Mouse (Mus musculus): ENCODE measurements at regions not wholly inside any gene's neighbourhood (a gene's known extent, or its start where the extent isn't known, plus 50 kb on each side); places are given as distances from the start of the nearest gene placed in this dataset.

DNA sequence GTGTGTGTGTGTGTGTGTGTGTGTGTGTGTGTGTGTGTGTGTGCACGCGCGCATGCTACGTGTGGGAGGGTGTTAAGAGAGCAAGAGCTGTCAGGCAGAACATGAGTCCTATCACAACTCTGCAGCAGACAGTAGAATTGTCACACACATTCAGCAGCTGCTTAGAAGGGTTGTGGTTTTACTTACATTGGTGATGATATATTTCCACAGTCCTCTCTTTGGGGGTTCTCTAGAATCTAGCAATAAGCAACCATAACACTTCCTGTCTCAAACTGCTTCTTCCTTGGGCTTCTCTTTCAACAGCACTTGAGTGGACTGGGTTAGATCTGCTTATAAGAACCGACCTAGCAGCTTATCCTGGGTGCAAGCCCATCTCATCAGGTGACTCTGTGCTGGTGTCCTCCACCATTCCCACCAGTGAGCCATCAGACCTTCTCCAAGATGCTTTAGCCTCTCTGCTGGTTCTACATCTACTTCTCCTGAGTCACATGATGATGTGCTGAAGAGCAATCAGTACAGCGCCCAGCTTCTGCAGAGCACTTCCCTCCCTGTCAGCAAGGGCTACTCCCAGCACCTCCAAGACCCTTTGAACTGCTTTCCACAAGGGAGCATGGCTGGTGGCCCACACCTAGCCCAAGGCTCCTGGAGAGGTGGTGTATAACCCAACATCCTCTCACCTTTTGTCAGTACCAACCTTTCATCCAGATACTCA, 222.6 kb downstream of the Wdr11 start:
- no peak for DNase-seq (ENCODE audit: low spot score in 2 of 2)

DNA sequence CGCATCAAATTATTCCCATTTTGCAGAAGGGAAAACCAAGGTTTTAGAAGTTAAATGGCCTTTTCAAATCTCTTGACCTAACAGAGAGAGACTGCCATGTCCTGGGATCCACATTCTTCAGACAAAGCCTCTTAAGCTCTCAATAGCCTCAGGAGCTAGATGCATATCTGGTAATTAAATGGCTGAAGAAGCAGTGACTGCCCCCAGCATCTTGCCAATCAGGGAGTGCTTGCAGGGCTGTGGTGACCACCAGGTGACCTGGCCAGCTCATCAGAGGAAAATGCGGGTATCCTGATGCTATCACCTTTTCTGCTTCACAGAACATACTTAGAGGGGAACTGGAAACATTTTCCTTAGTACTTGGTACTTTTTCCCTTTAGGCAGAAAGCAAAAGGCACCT, 227.2 kb downstream of the Wdr11 start:
- no peak for DNase-seq (ENCODE audit: low spot score in 2 of 2)

DNA sequence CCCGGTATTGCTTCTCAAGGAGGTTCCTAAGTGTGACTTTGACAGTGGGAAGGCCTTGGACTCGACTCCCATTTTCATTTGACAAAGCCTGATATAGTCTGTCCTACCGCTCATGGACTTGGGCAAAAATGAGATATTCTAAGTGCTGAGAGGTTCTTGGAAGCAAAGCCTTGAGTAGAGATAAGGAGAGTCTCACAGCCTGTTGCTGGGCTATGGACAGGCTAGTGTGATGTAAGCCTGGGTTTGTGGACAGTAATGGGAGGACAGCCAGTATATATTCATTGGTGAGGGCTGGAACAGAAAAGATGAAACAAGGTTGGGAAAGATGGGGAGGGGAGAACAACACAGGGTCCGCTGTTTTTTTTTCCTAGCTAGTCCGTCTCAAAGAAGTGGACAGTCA, 228.0 kb downstream of the Wdr11 start:
- DNase-seq (ENCODE audit: low spot score in 2 of 2) = no peak

DNA sequence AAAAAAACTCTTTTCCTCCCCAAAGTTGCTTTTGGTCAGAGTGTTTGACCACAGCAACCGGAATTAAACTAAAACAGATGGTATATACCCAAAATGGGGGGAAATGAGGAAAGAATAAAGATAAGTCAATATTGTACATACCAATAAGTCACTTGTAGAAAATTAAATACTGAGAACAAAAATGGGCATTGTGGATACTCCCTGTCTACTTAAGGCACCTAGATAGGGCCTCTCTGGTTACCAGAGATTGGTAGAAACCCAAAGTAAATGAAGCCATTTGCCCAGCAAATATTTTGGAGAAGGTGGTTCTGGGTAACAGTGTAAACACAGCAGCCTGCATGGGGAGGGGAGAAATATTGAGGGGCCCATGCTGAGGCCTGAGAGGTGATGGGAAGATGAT, 237.3 kb downstream of the Wdr11 start:
- DNase-seq (ENCODE audit: low spot score in 2 of 2) = no peak

- DNase-seq (ENCODE audit: low spot score in 2 of 2) = no peak
These were observed 241.2 kb downstream of the Wdr11 start for GRCm38 (mm10) chr7:129832830-129833229.

DNA sequence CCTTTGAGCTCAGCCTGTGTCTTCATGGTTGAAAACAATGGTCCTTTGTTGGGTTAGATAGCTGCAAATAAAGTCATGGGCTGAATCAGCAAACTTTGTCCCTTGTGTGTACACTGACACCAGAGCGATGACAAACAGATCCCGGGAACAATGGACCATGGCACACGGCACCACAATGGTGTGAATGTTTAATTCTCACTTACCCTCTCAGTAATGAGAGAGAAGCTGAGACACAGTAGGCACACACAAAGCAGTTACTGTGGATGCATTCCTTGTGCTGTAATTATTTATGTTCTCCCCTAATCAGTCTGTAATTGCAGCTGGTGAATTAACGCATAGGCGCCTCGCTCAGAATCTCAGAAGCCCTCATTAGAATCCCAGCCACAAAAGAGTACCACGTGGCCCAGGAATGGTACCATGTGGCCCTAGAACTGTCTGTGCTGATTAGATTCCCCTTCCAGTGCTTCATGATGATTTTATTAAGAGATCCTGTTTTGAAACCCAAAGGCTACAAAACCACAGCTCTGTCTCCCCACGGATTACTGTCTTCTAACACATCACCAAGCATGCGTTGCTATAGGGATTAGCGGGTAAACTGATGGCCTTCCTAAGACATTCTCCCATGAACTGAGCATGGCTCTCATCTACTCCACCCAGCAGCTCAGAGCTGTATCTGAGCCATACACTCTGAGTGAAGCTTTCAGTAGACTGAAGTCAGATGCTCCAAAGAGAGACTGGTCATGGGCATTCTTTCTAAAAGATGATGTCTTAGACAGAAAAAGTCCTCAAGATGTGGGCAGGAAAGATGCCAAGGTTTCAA, 250.8 kb downstream of the Wdr11 start:
- no peak for DNase-seq (ENCODE audit: low spot score in 2 of 2)

DNA sequence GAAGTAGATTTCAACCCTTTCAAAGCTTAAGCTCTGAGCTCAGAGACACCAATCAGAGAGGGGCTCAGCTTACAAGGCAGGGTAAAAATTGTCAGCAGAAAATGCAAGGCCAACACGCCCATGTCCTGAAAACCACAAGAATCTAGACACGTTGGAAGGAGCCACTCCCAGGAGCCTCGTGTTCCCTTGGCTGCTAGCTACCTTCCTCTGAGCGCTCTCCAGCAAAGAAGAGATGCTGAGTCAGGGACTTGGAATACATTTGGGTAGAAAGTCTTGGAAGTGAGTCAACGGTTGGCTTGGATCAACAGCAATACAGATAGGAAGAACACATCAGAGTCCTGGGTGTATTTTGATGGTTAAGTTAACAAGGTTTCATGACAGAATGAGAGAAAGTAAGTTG, 255.5 kb downstream of the Wdr11 start:
- no peak for DNase-seq (ENCODE audit: low spot score in 2 of 2)

DNA sequence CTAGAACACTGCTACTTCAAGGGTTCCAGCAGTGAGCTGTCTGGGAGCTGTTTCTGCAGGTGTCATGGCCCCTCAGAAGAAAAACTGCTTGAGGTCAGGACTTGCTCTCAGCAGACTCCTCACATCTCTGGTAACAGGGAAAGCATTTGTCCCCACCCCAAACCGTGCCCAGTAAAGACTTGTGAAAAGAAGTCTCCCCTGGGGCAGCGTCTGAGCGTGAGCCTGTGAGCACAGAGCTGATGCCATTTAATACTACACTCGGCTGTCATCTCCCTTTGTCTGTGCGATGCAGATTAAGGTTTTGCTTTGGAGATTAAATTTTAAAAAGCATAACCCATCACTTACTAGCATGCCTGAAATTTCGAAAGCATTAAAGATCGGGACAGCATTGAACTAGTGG, 261.9 kb downstream of the Wdr11 start:
- DNase-seq (ENCODE audit: low spot score in 2 of 2) = no peak

GRCm38 (mm10) chr7:129854942-129855341, 263.3 kb downstream of the Wdr11 start:
- no peak for DNase-seq (ENCODE audit: low spot score in 2 of 2)

DNA sequence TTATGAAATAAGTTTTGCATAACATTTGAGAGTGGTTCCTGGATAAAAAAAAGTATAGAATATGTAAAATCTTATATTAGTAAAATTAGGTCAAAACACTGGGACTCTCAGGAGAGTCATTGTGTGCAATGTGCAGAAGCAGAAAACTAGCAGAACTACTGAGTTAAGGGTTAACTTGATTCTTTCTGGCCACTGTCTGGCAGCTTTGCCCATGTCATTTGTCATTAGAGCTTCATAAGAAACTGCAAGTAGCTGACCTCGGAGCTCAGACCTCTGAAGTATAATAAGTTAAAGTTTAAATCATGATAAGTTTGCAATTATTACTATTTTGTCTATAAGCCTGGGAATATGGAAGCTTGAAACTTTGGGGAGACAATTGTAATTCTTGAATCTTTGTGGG, 271.3 kb downstream of the Wdr11 start:
- DNase-seq (ENCODE audit: low spot score in 2 of 2) = no peak

- DNase-seq (ENCODE audit: low spot score in 2 of 2) = no peak
These were observed 273.9 kb downstream of the Wdr11 start for GRCm38 (mm10) chr7:129865536-129865935.

DNA sequence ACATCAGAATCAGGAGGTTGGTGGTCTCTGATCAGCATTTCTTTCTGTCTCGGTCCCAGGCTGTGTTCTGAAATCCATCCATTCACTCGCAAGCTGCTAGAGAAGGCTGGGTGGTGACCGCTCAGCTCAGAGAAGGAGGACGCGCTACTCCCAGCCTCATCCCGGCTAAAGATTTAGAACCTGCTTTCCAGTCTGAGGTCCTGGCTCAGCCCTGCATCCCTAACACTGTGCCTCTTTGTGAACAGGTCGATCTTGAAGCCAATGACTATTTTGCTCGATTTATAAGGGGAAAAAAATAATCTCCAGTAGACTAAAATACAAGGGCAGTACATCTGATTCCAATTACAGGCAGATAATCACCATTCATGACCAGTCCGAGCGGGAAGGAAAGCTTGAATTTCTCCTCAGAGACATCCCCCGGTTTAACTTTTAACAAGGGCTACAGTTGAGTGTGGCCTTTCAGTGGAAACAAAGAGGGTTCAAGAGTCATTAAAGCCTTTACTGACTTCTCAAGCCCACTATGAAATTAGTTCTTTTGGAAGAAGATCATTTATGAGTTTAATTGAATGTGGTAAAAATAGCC, 280.6 kb downstream of the Wdr11 start:
- DNase-seq (ENCODE audit: low spot score in 2 of 2) = no peak

GRCm38 (mm10) chr7:129876202-129876851, 284.7 kb downstream of the Wdr11 start:
- no peak for DNase-seq (ENCODE audit: low spot score in 2 of 2)

DNA sequence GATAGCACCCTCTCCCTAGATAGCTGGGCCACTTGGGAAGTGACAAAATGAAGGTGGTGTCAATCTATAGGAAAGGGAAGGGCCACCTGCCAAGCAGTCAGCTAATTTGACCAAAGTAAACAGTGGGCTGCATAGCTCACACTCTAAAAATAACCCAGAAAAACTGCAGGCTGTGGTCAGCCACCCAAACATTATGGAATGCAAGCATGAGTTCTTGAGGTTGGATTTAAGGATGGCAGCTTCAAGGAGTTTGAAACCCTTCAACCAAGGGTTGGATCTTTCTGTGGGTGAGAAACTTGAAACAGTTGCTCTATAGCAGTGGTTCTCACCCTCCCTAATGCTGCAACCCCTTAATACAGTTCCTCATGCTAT, 285.2 kb downstream of the Wdr11 start:
- DNase-seq (ENCODE audit: low spot score in 2 of 2) = no peak

DNA sequence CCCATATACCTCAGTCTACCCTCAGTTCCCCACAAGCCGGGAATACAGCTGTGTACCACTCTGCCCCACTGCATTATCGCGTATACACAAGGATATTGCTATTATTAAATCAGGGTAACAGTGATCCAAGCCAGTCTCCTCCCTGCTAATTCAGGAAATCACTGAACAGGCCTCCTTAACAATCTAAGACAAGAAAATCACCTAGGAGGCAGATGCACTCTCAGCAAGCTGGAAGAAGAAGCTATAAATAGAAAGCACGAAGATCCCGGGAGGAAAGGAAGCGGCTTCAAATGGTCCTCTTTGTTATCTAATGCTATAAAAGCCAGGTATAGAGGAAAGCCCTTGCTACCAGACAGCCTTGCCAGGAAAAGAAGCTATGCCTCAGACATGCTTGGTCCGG, 304.6 kb downstream of the Wdr11 start:
- DNase-seq (ENCODE audit: low spot score in 2 of 2) = no peak

GRCm38 (mm10) chr7:129897511-129897910, 305.8 kb downstream of the Wdr11 start:
- no peak for DNase-seq (ENCODE audit: low spot score in 2 of 2)

DNA sequence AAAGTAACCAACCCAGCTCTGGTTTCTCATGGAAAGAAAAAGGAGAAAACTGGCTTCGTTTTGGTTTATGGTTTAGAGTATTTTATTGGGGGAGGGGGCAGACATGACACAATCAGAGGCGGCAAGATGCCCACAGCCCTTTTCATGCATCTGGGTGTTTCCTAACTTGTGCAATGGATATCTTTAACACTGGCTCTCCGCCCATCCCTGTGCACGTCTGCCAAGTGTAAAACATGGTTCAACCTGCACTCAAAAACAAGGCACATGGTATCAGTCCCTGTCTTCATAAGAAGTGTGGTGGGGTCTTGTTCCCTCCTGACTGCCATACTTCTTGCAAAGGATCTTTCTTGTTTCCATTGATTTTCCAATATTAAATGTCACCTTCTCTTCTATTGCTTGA, 310.6 kb downstream of the Wdr11 start:
- DNase-seq (ENCODE audit: low spot score in 2 of 2) = no peak

GRCm38 (mm10) chr7:129903126-129903525, 311.5 kb downstream of the Wdr11 start:
- no peak for DNase-seq (ENCODE audit: low spot score in 2 of 2)

GRCm38 (mm10) chr7:129906131-129906530, 314.5 kb downstream of the Wdr11 start:
- no peak for DNase-seq (ENCODE audit: low spot score in 2 of 2)

DNA sequence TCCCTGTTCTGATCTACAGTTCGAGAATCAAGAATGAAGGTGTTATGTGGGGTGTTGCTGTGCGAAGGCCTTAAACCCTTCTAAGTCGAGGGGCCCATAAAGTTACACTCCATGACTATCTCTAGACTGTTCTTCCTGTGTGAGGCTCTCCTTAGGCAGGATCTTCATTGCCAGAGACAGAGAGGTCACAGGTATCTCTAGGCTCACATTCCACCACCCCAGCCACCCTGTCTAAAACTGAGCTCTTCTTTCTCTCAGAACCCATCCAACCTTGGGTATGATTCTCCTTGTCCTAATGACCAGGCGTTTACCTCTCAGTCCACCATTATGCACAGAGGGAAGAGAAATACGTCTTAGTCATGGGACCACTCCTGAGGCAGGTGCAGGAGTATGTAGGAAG, 317.2 kb downstream of the Wdr11 start:
- no peak for DNase-seq (ENCODE audit: low spot score in 2 of 2)

DNA sequence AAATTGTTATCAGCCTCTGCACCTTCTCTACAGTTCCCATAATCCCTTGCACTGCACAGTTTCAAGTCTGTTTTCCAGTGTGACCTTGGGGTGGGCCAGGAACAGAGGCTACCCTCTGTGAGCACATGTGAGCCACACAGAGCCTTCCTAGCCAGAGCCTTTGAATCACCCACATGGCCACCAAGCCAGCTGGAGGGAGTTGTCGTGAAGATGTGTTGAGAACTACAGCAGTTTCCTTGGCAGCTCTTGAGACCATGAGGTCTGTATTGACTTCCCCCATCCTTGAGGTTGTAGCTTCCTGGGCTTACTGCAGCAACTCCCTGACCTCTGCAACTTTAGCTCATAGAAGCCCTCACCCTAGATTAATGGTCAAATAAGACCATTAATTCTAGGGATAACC, 318.1 kb downstream of the Wdr11 start:
- no peak for DNase-seq (ENCODE audit: low spot score in 2 of 2)

DNA sequence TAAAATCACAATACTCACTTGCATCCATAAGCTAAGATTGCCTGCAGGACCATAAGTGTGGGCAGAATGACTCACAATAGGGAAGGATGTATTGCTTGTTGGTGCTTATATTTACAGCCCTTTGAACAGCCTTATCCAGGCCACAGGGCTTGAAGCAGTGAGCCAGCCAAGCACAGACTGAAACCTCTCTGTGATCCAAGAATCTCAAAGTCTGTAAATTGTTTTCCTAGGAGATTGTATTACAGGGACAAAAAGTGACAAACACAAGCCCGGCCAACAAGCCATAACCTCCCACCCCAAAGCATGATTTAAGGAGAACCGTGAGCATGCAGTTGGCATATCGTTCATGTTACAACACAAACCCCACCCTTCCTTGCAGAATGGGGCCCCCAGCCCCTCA, 319.2 kb downstream of the Wdr11 start:
- DNase-seq (ENCODE audit: low spot score in 2 of 2) = no peak

GRCm38 (mm10) chr7:129914871-129915270, 323.2 kb downstream of the Wdr11 start:
- no peak for DNase-seq (ENCODE audit: low spot score in 2 of 2)
